Mouse (Mus musculus): ENCODE measurements around the gene Naaa. TPM values are rescaled to one million over a fixed set of nuclear protein-coding genes. Genes with fewer than 3 reads are reported as not detected.

Naaa gene
- total and polyA plus RNA-seq, 2 experiments from 2014 or later: 23.6 to 33.1 TPM

DNA sequence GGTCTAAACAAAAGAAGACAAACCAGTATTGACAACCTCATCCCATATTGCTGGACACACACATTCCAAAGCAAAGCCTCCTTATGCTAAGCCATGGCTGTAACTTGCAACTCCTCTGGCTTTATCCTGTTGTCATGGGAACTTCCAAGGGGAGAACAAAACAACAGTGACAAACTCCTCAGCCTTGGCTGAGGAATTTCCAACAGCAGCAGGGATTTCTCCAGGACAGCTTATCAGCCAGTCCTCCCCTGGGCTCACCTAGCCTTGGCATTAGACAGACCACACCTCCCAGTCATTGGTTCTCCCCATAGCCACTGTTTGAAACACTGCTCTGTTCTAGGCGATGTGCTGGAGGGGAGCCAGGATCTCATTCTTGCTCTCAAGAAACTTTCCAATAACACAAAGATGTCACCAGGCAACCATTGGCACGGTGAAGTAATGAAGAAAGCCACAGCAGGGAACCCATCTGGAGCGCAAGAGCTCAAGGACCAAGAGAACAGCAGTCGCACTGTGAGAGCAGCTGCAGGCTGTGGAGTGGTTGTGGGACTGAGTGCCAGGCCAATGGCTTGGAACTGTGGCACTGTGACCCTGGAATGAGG, 14.1 kb downstream of the Naaa start:
- ATAC-seq (peak; percentile 96), DNase-seq (peak; percentile 88)
- Histone ChIP-seq H3K9ac (no peak overlapping the region), H3K27ac (ENCODE audit: low read depth, low read length) (0 out of 2 replicates have a peak overlapping the region, but pooled peaks have one; percentile 45), H3K4me1 (ENCODE audit: insufficient read depth) (0 out of 2 replicates have a peak, but pooled peaks cover 2% of the 10 kb centered on the region), H3K36me3 (ENCODE audit: insufficient read depth) (no peaks in the 10 kb centered on the region), H3K9me3 (ENCODE audit: low read length) (no peaks in the 10 kb centered on the region), H3K4me3 (ENCODE audit: low read depth, low read length) (no peak overlapping the region), H3K4me2 (ENCODE audit: low read depth) (no peak overlapping the region), H3K27me3 (ENCODE audit: insufficient read depth, low read length) (no peaks in the 10 kb centered on the region)
- 8% methylated on average over 4 of the region's 4 CpGs for WGBS
- TF ChIP-seq CTCF (IDR thresholded peaks at IDR 0.05; ENCODE audit: low read depth): no peak

DNA sequence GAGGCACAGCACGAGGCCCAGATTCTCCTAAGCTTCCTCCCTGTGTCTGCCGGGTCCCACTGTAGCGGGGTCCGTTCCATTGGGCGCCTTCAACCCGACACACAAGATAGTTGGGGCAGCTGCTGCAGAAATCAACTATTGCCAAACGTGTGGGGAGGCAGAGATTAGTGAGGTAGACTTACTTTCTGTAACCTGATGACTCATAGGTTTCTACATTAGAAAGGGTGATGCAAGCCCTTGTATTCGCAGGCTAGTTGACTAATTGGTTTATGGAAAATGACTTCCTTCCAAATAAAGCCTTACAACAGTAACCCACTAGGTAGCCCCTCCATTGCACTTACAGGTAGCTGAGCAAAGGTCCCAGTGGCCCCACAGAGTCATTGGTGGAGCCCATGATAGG, 15.3 kb downstream of the Naaa start:
- DNase-seq (no peak), ATAC-seq (no peak)
- Histone ChIP-seq H3K4me1 (ENCODE audit: insufficient read depth) (0 out of 2 replicates have a peak, but pooled peaks cover 2% of the 10 kb centered on the region), H3K4me3 (ENCODE audit: low read depth, low read length) (no peak overlapping the region), H3K9me3 (ENCODE audit: low read length) (no peaks in the 10 kb centered on the region), H3K27me3 (ENCODE audit: insufficient read depth, low read length) (no peaks in the 10 kb centered on the region), H3K36me3 (ENCODE audit: insufficient read depth) (no peaks in the 10 kb centered on the region), H3K4me2 (ENCODE audit: low read depth) (no peak overlapping the region), H3K9ac (no peak overlapping the region), H3K27ac (ENCODE audit: low read depth, low read length) (no peak overlapping the region)
- 93% methylated on average over 8 of the region's 8 CpGs for WGBS
- no peak for TF ChIP-seq CTCF (IDR thresholded peaks at IDR 0.05; ENCODE audit: low read depth)

DNA sequence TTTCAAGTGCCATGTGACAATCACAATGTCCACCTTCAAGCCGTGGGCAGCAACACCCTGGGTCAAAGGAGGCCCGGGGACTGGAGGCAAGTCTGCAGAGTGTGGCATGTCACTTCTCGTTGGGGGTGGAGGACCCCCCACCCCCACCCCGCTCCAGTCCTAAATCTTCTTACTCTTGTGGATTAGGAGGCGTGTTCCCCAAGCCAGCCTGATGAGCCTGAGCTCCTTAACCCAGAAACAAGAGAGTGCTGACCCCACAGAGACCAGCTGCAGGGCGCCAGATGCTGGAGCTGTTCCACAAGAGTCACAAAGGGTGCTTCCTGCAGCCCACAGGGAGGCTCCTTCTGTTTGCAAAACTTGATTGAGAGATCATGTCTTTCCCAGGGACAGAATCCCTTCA, 21.8 kb downstream of the Naaa start, which contains the start of gene Ppef2:
Gene Ppef2, minus strand, starts transcription at position 61 of the 400 bp plus-strand sequence.
- ATAC-seq: no peak
- Histone ChIP-seq H3K4me1 (ENCODE audit: insufficient read depth) (no peaks in the 10 kb centered on the region), H3K4me3 (ENCODE audit: low read depth, low read length) (no peak within 1 kb of the TSS), H3K27me3 (ENCODE audit: insufficient read depth, low read length) (no peaks in the 10 kb centered on the region), H3K9me3 (ENCODE audit: low read length) (no peaks in the 10 kb centered on the region), H3K4me2 (ENCODE audit: low read depth) (no peak within 1 kb of the TSS), H3K9ac (no peak within 1 kb of the TSS), H3K36me3 (ENCODE audit: insufficient read depth) (no peaks in the 10 kb centered on the region), H3K27ac (ENCODE audit: low read depth, low read length) (no peak within 1 kb of the TSS)
- WGBS: 19% methylated on average over 6 of the region's 6 CpGs
- TF ChIP-seq CTCF (IDR thresholded peaks at IDR 0.05; ENCODE audit: low read depth): no peak
- no peak for DNase-seq

DNA sequence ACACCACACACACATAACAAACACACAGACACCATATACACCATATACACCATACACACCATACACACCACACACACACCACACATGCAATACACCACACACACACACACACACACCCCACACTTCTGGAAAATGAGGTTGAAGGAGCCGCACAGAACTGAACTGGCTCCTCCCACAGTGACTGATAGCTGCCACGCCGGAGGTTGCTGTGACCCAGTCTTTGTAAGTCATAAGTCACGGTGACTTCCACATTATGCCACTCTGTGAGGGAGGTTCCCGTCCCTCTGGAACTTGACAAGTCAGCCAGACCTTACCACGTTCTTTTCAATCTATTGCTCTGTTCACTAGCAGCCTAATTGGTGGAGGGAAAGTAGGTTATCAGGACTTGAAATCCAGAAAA, 23.5 kb downstream of the Naaa start:
- H3K9ac ChIP-seq: no peak overlapping the region
- H3K9me3 ChIP-seq (ENCODE audit: low read length): no peaks in the 10 kb centered on the region
- H3K27me3 ChIP-seq (ENCODE audit: insufficient read depth, low read length): no peaks in the 10 kb centered on the region
- H3K4me1 ChIP-seq (ENCODE audit: insufficient read depth): no peaks in the 10 kb centered on the region
- no peak overlapping the region for H3K27ac ChIP-seq (ENCODE audit: low read depth, low read length)
- TF ChIP-seq CTCF (IDR thresholded peaks at IDR 0.05; ENCODE audit: low read depth): no peak
- H3K36me3 ChIP-seq (ENCODE audit: insufficient read depth): no peaks in the 10 kb centered on the region
- no peak for ATAC-seq
- no peak for DNase-seq
- no peak overlapping the region for H3K4me3 ChIP-seq (ENCODE audit: low read depth, low read length)
- WGBS: 78% methylated on average over 6 of the region's 6 CpGs
- no peak overlapping the region for H3K4me2 ChIP-seq (ENCODE audit: low read depth)

DNA sequence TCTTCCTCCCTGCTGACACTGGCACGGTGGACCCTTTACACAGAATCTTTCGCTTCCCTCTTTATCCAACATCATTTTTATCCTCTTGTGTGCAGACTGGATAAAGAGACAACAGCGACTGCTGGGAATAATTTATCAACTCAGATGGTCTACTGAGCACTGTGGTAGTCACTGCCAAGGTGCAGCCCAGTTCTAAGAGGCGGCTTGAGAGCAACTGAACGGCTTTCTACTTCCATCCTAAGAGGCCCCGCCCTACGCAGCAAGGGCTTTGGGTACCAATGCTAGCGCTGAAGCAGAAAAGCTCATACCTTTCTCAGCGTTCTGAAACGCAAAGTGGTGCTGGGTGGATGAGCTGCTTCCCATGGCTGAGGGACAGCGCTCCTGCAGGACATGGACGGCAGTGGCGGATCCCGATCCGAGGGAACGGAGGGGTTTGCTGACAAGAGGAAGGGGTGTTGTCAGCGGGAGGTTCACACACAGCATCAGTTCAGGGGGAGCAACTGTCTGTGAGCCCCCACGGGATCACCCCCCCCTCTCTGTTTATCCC, 25.1 kb downstream of the Naaa start:
- TF ChIP-seq CTCF (IDR thresholded peaks at IDR 0.05; ENCODE audit: low read depth): peak; percentile 81
- H3K27ac ChIP-seq (ENCODE audit: low read depth, low read length): no peak overlapping the region
- DNase-seq (peak; percentile 59), ATAC-seq (peak; percentile 91)
- 14% methylated on average over 18 of the region's 18 CpGs for WGBS
- H3K9me3 ChIP-seq (ENCODE audit: low read length): no peaks in the 10 kb centered on the region
- no peaks in the 10 kb centered on the region for H3K4me1 ChIP-seq (ENCODE audit: insufficient read depth)
- H3K27me3 ChIP-seq (ENCODE audit: insufficient read depth, low read length): no peaks in the 10 kb centered on the region
- no peaks in the 10 kb centered on the region for H3K36me3 ChIP-seq (ENCODE audit: insufficient read depth)
- peak overlapping the region; percentile 40 for H3K4me2 ChIP-seq (ENCODE audit: low read depth)
- 0 out of 2 replicates have a peak overlapping the region, but pooled peaks have one; percentile 5 for H3K4me3 ChIP-seq (ENCODE audit: low read depth, low read length)
- H3K9ac ChIP-seq: peak overlapping the region; percentile 39

DNA sequence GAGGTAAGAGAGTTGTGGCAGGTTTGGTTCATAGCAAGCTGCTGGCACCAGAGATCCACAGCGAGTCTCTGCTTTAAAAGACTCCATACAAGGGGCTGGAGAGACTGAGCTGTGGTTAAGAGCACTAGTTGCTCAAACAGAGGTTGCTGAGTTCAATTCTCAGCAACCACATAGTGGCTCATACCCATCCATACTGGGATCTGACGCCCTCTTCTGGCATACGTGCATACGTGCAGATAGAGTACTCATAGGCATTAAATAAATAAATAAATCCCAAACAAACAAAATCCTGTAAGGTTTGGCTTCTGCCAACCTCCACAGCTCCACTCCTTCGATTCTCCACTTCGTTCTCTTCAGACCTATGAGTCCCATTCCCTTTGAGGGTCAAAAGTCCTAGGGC, 25.9 kb downstream of the Naaa start:
- no peaks in the 10 kb centered on the region for H3K9me3 ChIP-seq (ENCODE audit: low read length)
- no peak overlapping the region for H3K4me3 ChIP-seq (ENCODE audit: low read depth, low read length)
- H3K36me3 ChIP-seq (ENCODE audit: insufficient read depth): no peaks in the 10 kb centered on the region
- no peaks in the 10 kb centered on the region for H3K27me3 ChIP-seq (ENCODE audit: insufficient read depth, low read length)
- TF ChIP-seq CTCF (IDR thresholded peaks at IDR 0.05; ENCODE audit: low read depth): no peak
- no peak for ATAC-seq
- no peak for DNase-seq
- no peak overlapping the region for H3K4me2 ChIP-seq (ENCODE audit: low read depth)
- H3K27ac ChIP-seq (ENCODE audit: low read depth, low read length): no peak overlapping the region
- no peak overlapping the region for H3K9ac ChIP-seq
- H3K4me1 ChIP-seq (ENCODE audit: insufficient read depth): no peaks in the 10 kb centered on the region
- WGBS: 92% methylated on average over 6 of the region's 6 CpGs

DNA sequence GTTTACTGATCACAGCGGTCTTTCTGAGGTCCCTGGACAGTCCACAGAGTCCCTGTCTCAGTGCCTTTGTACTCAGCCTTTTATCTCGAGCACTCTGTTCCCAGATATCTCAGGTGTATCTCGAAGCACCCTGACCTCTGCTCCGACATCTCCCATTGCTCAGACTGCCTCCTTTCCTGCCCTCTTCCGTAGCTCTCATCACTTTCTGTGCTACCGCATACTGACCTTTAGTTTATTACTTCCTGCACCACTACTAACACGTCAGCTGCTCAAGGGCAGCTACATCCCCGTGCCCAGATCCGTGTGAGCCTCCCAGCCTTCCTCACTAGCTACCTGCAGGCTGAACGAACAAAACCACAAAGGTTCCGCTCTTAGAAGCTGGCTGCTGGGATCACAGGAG, 29.4 kb downstream of the Naaa start:
- Histone ChIP-seq H3K4me3 (ENCODE audit: low read depth, low read length) (no peak overlapping the region), H3K27me3 (ENCODE audit: insufficient read depth, low read length) (no peaks in the 10 kb centered on the region), H3K36me3 (ENCODE audit: insufficient read depth) (no peaks in the 10 kb centered on the region), H3K9me3 (ENCODE audit: low read length) (no peaks in the 10 kb centered on the region), H3K4me2 (ENCODE audit: low read depth) (no peak overlapping the region), H3K9ac (no peak overlapping the region), H3K4me1 (ENCODE audit: insufficient read depth) (no peaks in the 10 kb centered on the region), H3K27ac (ENCODE audit: low read depth, low read length) (no peak overlapping the region)
- DNase-seq (no peak), ATAC-seq (no peak)
- WGBS: 88% methylated on average over 11 of the region's 11 CpGs
- TF ChIP-seq CTCF (IDR thresholded peaks at IDR 0.05; ENCODE audit: low read depth): no peak

Measured in forebrain, postnatal 0 days (tissue).